Comparison of ENCODE assay signal across 9 mouse cellular contexts in the genomic region with DNA sequence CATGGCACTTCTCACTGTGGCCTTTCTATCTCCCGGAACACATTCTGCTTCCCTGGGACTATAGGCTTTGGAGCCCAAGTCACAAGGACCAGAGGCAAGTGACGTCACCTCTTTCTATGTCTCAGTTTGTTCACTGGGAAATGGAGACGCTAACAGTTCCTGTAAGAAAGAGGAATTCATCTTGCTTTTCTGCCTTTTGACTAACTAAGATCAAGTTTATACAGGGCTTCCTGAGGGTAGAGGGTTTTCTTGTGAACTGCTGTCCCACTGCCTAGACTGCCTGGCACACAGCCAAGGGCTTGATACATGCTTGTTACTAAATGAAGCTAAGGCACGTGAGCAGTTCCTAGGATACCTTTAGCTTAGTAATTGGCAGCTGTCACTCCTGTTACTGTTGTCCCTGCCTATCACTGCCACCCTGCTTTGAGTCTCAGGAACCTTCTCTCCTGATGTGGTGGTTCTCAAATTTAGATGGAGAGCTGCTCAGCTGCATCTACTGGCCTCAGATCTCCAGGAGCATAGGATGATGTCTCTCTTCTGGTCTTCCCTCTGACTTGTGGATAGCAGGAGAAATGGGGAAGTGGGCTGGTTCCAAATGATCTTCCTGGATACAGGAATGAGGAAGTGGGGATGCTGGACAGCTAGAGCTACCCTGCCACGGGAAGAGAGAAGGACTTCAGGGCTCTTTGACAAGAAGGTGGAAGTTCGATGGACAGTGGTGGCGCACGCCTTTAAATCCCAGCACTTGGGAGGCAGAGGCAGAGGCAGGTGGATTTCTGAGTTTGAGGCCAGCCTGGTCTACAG. TPM values are rescaled to one million over a fixed set of nuclear protein-coding genes. Genes with fewer than 3 reads are reported as not detected.
DNase-seq lines count a peak whose midpoint lies in the region; ATAC-seq lines count a peak whose summit lies in the region.
"Had no signal": no experiment of that assay in that cellular context is flagged by ENCODE, and none has a peak within 500 bp of the region (broad histone marks: within the 10 kb centered on the region; RNA-seq: fewer than 3 reads in every experiment).

No protein-coding gene starts in this region.

- no peak for ATAC-seq in hindbrain, embryonic 14.5 days (ENCODE audit: low FRiP score)
- no peak for ATAC-seq in hindbrain, embryonic 11.5 days (ENCODE audit: low FRiP score)
- peak; percentile 14; the same call in 1 of the 2 replicates for ATAC-seq in granulocyte monocyte progenitor cell, adult 5-6 weeks (replicated peaks; ENCODE audit: poor library complexity, severe bottlenecking)
- no peak for ATAC-seq in liver, embryonic 16.5 days (ENCODE audit: low read depth)
- no peak for ATAC-seq in midbrain, embryonic 16.5 days
- no peak for ATAC-seq in erythroid progenitor cell, adult 5-6 weeks (replicated peaks; ENCODE audit: low FRiP score, poor library complexity, severe bottlenecking)
- no peak for ATAC-seq in activated CD4-positive, CD25-positive, alpha-beta regulatory T cell, adult 4 months

- H3K9me3 ChIP-seq in hindbrain, embryonic 14.5 days (ENCODE audit: control insufficient read depth, low read length): no peaks in the 10 kb centered on the region
- no peaks in the 10 kb centered on the region for H3K9me3 ChIP-seq in hindbrain, embryonic 11.5 days (ENCODE audit: control insufficient read depth, low read length)
- H3K9me3 ChIP-seq in liver, embryonic 16.5 days (replicated peaks; ENCODE audit: control insufficient read depth, low read length): no peaks in the 10 kb centered on the region
- H3K9me3 ChIP-seq in midbrain, embryonic 16.5 days (replicated peaks; ENCODE audit: control insufficient read depth, low read length, poor library complexity, severe bottlenecking): no peaks in the 10 kb centered on the region
- H3K9me3 ChIP-seq: neural tube, embryonic 12.5 days had no signal

- 68% methylated on average over 8 of the region's 8 CpGs for WGBS in hindbrain, embryonic 14.5 days
- WGBS in hindbrain, embryonic 11.5 days: 86% methylated on average over 8 of the region's 8 CpGs
- WGBS in liver, embryonic 16.5 days (ENCODE audit: insufficient replicate concordance): 40% methylated on average over 8 of the region's 8 CpGs
- WGBS in midbrain, embryonic 16.5 days: 73% methylated on average over 8 of the region's 8 CpGs

- H3K36me3 ChIP-seq in hindbrain, embryonic 14.5 days (replicated peaks; ENCODE audit: control insufficient read depth, insufficient read depth): peaks cover 5% of the 10 kb centered on the region; the same call in 1 of the 2 replicates
- 0 out of 2 replicates have a peak, but pooled peaks cover 2% of the 10 kb centered on the region for H3K36me3 ChIP-seq in hindbrain, embryonic 11.5 days (ENCODE audit: control insufficient read depth, insufficient read depth, low read length)
- peaks cover 25% of the 10 kb centered on the region for H3K36me3 ChIP-seq in liver, embryonic 16.5 days (ENCODE audit: control insufficient read depth, insufficient read depth)
- H3K36me3 ChIP-seq in midbrain, embryonic 16.5 days (ENCODE audit: control insufficient read depth, insufficient read depth, low read length): no peaks in the 10 kb centered on the region

- H3K27me3 ChIP-seq in hindbrain, embryonic 14.5 days (ENCODE audit: control insufficient read depth, insufficient read depth, low read length): no peaks in the 10 kb centered on the region
- H3K27me3 ChIP-seq in hindbrain, embryonic 11.5 days (ENCODE audit: control insufficient read depth, insufficient read depth, low read length): peaks cover 2% of the 10 kb centered on the region; the same call in 1 of the 2 replicates
- H3K27me3 ChIP-seq in liver, embryonic 16.5 days (ENCODE audit: control insufficient read depth, insufficient read depth, low read depth, low read length): no peaks in the 10 kb centered on the region
- H3K27me3 ChIP-seq in midbrain, embryonic 16.5 days (ENCODE audit: control insufficient read depth, insufficient read depth, low read depth, low read length): no peaks in the 10 kb centered on the region
- H3K27me3 ChIP-seq: neural tube, embryonic 12.5 days had no signal

- DNase-seq in hindbrain, embryonic 14.5 days (ENCODE audit: low spot score): no peak
- DNase-seq in hindbrain, embryonic 11.5 days (ENCODE audit: low spot score): no peak
- peak; percentile 72 for DNase-seq in MEL-GATA-1-ER (ENCODE audit: extremely low read depth, low read depth)

- no peak overlapping the region for H3K9ac ChIP-seq in hindbrain, embryonic 14.5 days
- no peak overlapping the region for H3K9ac ChIP-seq in hindbrain, embryonic 11.5 days (ENCODE audit: low read depth, low read length)
- H3K9ac ChIP-seq in liver, embryonic 16.5 days (ENCODE audit: low read depth, low read length): peak overlapping the region; percentile 48
- H3K9ac ChIP-seq in midbrain, embryonic 16.5 days (ENCODE audit: low read depth, low read length): no peak overlapping the region

- no peak overlapping the region for H3K4me2 ChIP-seq in hindbrain, embryonic 14.5 days (replicated peaks)
- no peak overlapping the region for H3K4me2 ChIP-seq in hindbrain, embryonic 11.5 days (replicated peaks; ENCODE audit: low read depth, low read length)
- peak overlapping the region; percentile 84 for H3K4me2 ChIP-seq in liver, embryonic 16.5 days (ENCODE audit: low read depth, low read length)
- no peak overlapping the region for H3K4me2 ChIP-seq in midbrain, embryonic 16.5 days (ENCODE audit: low read length)
- H3K4me2 ChIP-seq: neural tube, embryonic 12.5 days had no signal

- H3K27ac ChIP-seq in hindbrain, embryonic 14.5 days: 0 out of 2 replicates have a peak overlapping the region, but pooled peaks have one; percentile 24
- H3K27ac ChIP-seq in hindbrain, embryonic 11.5 days (ENCODE audit: low read depth, low read length): no peak overlapping the region
- peak overlapping the region; percentile 91 for H3K27ac ChIP-seq in liver, embryonic 16.5 days (ENCODE audit: low read length)
- H3K27ac ChIP-seq in midbrain, embryonic 16.5 days (ENCODE audit: low read length): no peak overlapping the region
- H3K27ac ChIP-seq: neural tube, embryonic 12.5 days had no signal

- peaks cover 20% of the 10 kb centered on the region; the same call in 1 of the 2 replicates for H3K4me1 ChIP-seq in hindbrain, embryonic 14.5 days (replicated peaks; ENCODE audit: control insufficient read depth, insufficient read depth, low read length)
- H3K4me1 ChIP-seq in hindbrain, embryonic 11.5 days (replicated peaks; ENCODE audit: control insufficient read depth, insufficient read depth, low read length): 0 out of 2 replicates have a peak, but pooled peaks cover 3% of the 10 kb centered on the region
- peaks cover 47% of the 10 kb centered on the region for H3K4me1 ChIP-seq in liver, embryonic 16.5 days (ENCODE audit: control insufficient read depth, low read depth, low read length)
- H3K4me1 ChIP-seq in midbrain, embryonic 16.5 days (ENCODE audit: control insufficient read depth, insufficient read depth, low read length): peaks cover 4% of the 10 kb centered on the region; the same call in 1 of the 2 replicates

- H3K4me3 ChIP-seq in hindbrain, embryonic 14.5 days (replicated peaks; ENCODE audit: low read length): no peak overlapping the region
- H3K4me3 ChIP-seq in hindbrain, embryonic 11.5 days (ENCODE audit: low read depth, low read length): no peak overlapping the region
- peak overlapping the region; percentile 81 for H3K4me3 ChIP-seq in liver, embryonic 16.5 days (ENCODE audit: low read depth, low read length)
- H3K4me3 ChIP-seq in midbrain, embryonic 16.5 days (ENCODE audit: low read depth, low read length): no peak overlapping the region
- H3K4me3 ChIP-seq: neural tube, embryonic 12.5 days had no signal

RNA-seq across cellular contexts. Expression of a gene that starts 4.2 kb away (rescaled TPM):
- polyA plus RNA-seq in hindbrain, embryonic 14.5 days (2014; fragmentation: Nextera tagmentation; extraction: Ambion mirVana): 4.4 and 4.6 TPM in 2 replicates
- 10.2 and 10.7 TPM in 2 replicates for polyA plus RNA-seq in hindbrain, embryonic 11.5 days (2014; fragmentation: Nextera tagmentation; extraction: Ambion mirVana)
- 15.4 and 20.2 TPM in 2 replicates for total RNA-seq in granulocyte monocyte progenitor cell, adult 5-6 weeks (2014; fragmentation: Nextera tagmentation)
- 7.1 and 12.6 TPM in 2 replicates for total RNA-seq in granulocyte monocyte progenitor cell, adult 5-6 weeks (2017)
- 23.1 and 24.5 TPM in 2 replicates for polyA plus RNA-seq in liver, embryonic 16.5 days (2015; fragmentation: Nextera tagmentation; extraction: Ambion mirVana)
- polyA plus RNA-seq in midbrain, embryonic 16.5 days (2015; fragmentation: Nextera tagmentation; extraction: Ambion mirVana): 3.1 and 3.8 TPM in 2 replicates
- 32.3 and 42.2 TPM in 2 replicates for total RNA-seq in erythroid progenitor cell, adult 5-6 weeks (2015; ENCODE audit: low replicate concordance)
- total RNA-seq in erythroid progenitor cell, adult 5-6 weeks (2017; ENCODE audit: low replicate concordance): 48.6 and 54.6 TPM in 2 replicates
- polyA plus RNA-seq in activated CD4-positive, CD25-positive, alpha-beta regulatory T cell, adult 4 months (2017; shearing (Covaris generic)): 10 to 100 TPM; 48.8 to 64.6 TPM

RNA-seq across cellular contexts. Expression of a gene that starts 11.4 kb away (rescaled TPM):
- 1.9 and 2.2 TPM in 2 replicates for polyA plus RNA-seq in hindbrain, embryonic 14.5 days (2014; fragmentation: Nextera tagmentation; extraction: Ambion mirVana)
- 9.9 and 12.5 TPM in 2 replicates for polyA plus RNA-seq in hindbrain, embryonic 11.5 days (2014; fragmentation: Nextera tagmentation; extraction: Ambion mirVana)
- total RNA-seq in granulocyte monocyte progenitor cell, adult 5-6 weeks (2014; fragmentation: Nextera tagmentation): 5.3 and 5.4 TPM in 2 replicates
- 8.7 and 13.2 TPM in 2 replicates for total RNA-seq in granulocyte monocyte progenitor cell, adult 5-6 weeks (2017)
- 9.6 and 10.9 TPM in 2 replicates for polyA plus RNA-seq in liver, embryonic 16.5 days (2015; fragmentation: Nextera tagmentation; extraction: Ambion mirVana)
- 2.0 and 2.1 TPM in 2 replicates for polyA plus RNA-seq in midbrain, embryonic 16.5 days (2015; fragmentation: Nextera tagmentation; extraction: Ambion mirVana)
- 75.0 and 77.1 TPM in 2 replicates for total RNA-seq in erythroid progenitor cell, adult 5-6 weeks (2015; ENCODE audit: low replicate concordance)
- 68.7 and 94.9 TPM in 2 replicates for total RNA-seq in erythroid progenitor cell, adult 5-6 weeks (2017; ENCODE audit: low replicate concordance)
- 1 to 10 TPM; 2.4 to 2.6 TPM for polyA plus RNA-seq in activated CD4-positive, CD25-positive, alpha-beta regulatory T cell, adult 4 months (2017; shearing (Covaris generic))

RNA-seq across cellular contexts. Expression of a gene that starts 53.9 kb away (rescaled TPM):
- polyA plus RNA-seq in hindbrain, embryonic 14.5 days (2014; fragmentation: Nextera tagmentation; extraction: Ambion mirVana): 4.0 and 4.7 TPM in 2 replicates
- 19.5 and 23.7 TPM in 2 replicates for polyA plus RNA-seq in hindbrain, embryonic 11.5 days (2014; fragmentation: Nextera tagmentation; extraction: Ambion mirVana)
- total RNA-seq in granulocyte monocyte progenitor cell, adult 5-6 weeks (2014; fragmentation: Nextera tagmentation): 7.5 TPM in 1 of 2 replicates, not detected in the other
- total RNA-seq in granulocyte monocyte progenitor cell, adult 5-6 weeks (2017): 0.67 TPM in 1 of 2 replicates, not detected in the other
- 11.9 and 14.6 TPM in 2 replicates for polyA plus RNA-seq in liver, embryonic 16.5 days (2015; fragmentation: Nextera tagmentation; extraction: Ambion mirVana)
- polyA plus RNA-seq in midbrain, embryonic 16.5 days (2015; fragmentation: Nextera tagmentation; extraction: Ambion mirVana): 2.9 TPM in 2 replicates
- total RNA-seq in erythroid progenitor cell, adult 5-6 weeks (2015; ENCODE audit: low replicate concordance): 9.6 TPM in 1 of 2 replicates, not detected in the other
- not detected in 2 replicates for total RNA-seq in erythroid progenitor cell, adult 5-6 weeks (2017; ENCODE audit: low replicate concordance)
- polyA plus RNA-seq in activated CD4-positive, CD25-positive, alpha-beta regulatory T cell, adult 4 months (2017; shearing (Covaris generic)): 1 to 10 TPM in 1 of 2 experiments, under 1 TPM in 1; 0.65 to 1.1 TPM

RNA-seq across cellular contexts. Expression of a gene that starts 55.6 kb away (rescaled TPM):
- 0.38 and 1.0 TPM in 2 replicates for polyA plus RNA-seq in hindbrain, embryonic 14.5 days (2014; fragmentation: Nextera tagmentation; extraction: Ambion mirVana)
- 0.20 and 0.71 TPM in 2 replicates for polyA plus RNA-seq in hindbrain, embryonic 11.5 days (2014; fragmentation: Nextera tagmentation; extraction: Ambion mirVana)
- total RNA-seq in granulocyte monocyte progenitor cell, adult 5-6 weeks (2014; fragmentation: Nextera tagmentation): not detected in 2 replicates
- total RNA-seq in granulocyte monocyte progenitor cell, adult 5-6 weeks (2017): not detected in 2 replicates
- 0.06 TPM in 1 of 2 replicates, not detected in the other for polyA plus RNA-seq in liver, embryonic 16.5 days (2015; fragmentation: Nextera tagmentation; extraction: Ambion mirVana)
- polyA plus RNA-seq in midbrain, embryonic 16.5 days (2015; fragmentation: Nextera tagmentation; extraction: Ambion mirVana): 1.1 and 1.8 TPM in 2 replicates
- total RNA-seq in erythroid progenitor cell, adult 5-6 weeks (2015; ENCODE audit: low replicate concordance): not detected in 2 replicates
- total RNA-seq in erythroid progenitor cell, adult 5-6 weeks (2017; ENCODE audit: low replicate concordance): not detected in 2 replicates
- polyA plus RNA-seq in activated CD4-positive, CD25-positive, alpha-beta regulatory T cell, adult 4 months (2017; shearing (Covaris generic)): under 1 TPM in 1 of 2 experiments, not detected in 1; 0.37 TPM

Comparison
In these comparisons a context has a peak if more than half of its experiments do, and no peak if none do; other contexts are left out.
1. H3K27ac ChIP-seq: peak in hindbrain, embryonic 14.5 days (single experiment) and liver, embryonic 16.5 days (single experiment); none in hindbrain, embryonic 11.5 days (single experiment) and midbrain, embryonic 16.5 days (single experiment).